Mouse (Mus musculus) megakaryocyte-erythroid progenitor cell, adult 5-6 weeks (primary cell): ENCODE data around the gene Shisa8. TPM values are rescaled to one million over a fixed set of nuclear protein-coding genes. Genes with fewer than 3 reads are reported as not detected.
"Not testable (repeated sequence)": the region's sequence is repeated elsewhere in the genome, so short reads cannot be mapped to it uniquely, and the experiment has no call there.

ENCODE experiments used
- ATAC-seq: replicated peaks from 2 replicates; pipeline ENCODE4 v1.8.0; 2016; ENCODE audit warnings: mild to moderate bottlenecking, inconsistent platforms; ENCODE audit not compliant: severe bottlenecking, poor library complexity, low FRiP score, low TSS enrichment
- total RNA-seq, 2 experiments: library from RNA; stranded (forward) in 1 of 2; stranded (reverse) in 1 of 2; fragments of 200-1000, 215-1000 nt in 1 of 2; fragments of >200 nt in 1 of 2; fragmentation: Nextera tagmentation in 1 of 2; gene quantifications; 2 replicates each; pipeline ENCODE4 v1.2.3; 2014 to 2017

Gene Shisa8
- total RNA-seq (2014; fragmentation: Nextera tagmentation) (not detected in 2 replicates), total RNA-seq (2017) (not detected in 2 replicates)

DNA sequence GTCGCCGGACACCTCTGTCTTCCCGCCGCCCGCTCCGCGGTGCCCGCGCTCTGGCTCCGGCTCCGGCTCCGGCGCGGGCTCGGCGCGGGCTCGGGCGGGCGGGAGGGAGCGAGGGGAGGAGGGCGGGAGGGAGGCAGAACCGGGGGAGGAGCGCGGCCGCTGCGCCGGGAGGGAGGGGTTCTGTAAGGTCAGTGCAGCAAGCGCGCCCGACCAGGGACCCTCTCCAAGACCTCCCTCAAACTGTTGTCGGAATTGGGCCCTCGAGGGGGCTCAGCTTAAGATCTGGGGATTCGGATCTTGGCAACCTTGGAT lies at the start of gene Shisa8:
Gene Shisa8, minus strand, starts transcription at position 64 of the 312 bp plus-strand sequence.
- ATAC-seq, result no peak

DNA sequence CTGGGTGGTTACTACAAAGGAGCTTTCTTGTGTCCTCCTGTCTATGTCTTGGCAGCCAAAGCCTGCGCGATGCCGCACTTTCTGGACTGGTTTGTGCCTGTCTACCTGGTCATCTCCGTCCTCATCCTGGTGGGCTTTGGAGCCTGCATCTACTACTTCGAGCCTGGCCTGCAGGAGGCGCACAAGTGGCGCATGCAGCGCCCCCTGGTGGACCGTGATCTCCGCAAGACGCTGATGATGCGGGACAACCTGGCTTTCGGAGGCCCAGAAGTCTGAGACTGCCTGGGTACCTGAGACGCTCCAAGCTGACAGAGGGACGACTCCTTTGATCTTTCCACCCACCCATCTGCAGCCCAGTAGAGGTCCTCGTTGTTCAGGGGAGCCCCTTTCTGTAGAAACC lies 46.9 kb upstream of the Shisa8 start:
- ATAC-seq, result peak; percentile 73

GRCm38 (mm10) chr15:82255944-82256383 lies 43.3 kb upstream of the Shisa8 start:
- no peak for ATAC-seq

DNA sequence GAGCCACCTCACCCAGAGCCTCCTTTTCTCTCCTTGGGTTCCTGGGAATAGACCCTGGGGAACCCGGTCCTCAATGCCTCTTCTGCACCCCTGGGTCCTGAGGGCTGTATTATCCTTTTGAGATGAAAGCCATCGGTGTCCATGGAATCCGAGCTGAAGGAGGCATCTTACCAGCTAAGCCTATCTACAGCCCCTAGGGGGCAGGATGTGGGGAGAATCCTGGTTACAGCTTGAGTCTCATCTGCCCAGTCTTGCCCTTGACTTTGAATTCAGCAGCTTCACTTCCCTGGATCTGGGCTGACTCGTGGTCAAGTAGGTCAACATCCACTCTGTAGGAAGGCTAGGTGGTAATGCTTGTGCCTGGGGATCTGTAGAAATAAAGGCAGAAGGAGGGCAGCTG lies 42.6 kb upstream of the Shisa8 start:
- ATAC-seq, result no peak

GRCm38 (mm10) chr15:82252097-82252496 lies 39.5 kb upstream of the Shisa8 start, which contains the start of gene 1500009C09Rik:
Gene 1500009C09Rik (plus strand): TSS chr15:82252397.
- no peak for ATAC-seq

DNA sequence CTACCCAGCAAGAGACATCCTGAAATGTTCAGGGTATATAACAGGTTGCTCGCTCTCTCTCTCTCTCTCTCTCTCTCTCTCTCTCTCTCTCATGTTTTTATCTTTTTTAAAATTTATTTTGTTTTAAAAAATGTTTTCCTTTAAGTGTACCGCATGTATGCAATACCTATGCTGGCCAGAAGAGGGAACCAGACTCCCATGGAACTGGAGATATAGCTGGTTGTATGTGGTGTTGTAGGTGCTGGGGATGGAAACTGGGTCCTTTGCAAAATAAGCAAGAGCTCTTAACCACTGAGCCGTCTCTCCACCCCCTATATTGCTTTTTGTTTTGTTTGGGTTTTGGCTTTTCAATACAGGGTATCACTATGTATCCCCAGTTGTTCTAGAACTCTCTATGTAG lies 39.0 kb upstream of the Shisa8 start:
- no peak for ATAC-seq

GRCm38 (mm10) chr15:82247131-82247776 lies 34.6 kb upstream of the Shisa8 start:
- no peak for ATAC-seq

- not testable (repeated sequence) for ATAC-seq
Observed at GRCm38 (mm10) chr15:82244805-82245161, 32.2 kb upstream of the Shisa8 start.

GRCm38 (mm10) chr15:82244115-82244804 lies 31.6 kb upstream of the Shisa8 start, which contains the start of gene Cenpm:
Gene Cenpm (minus strand): TSS chr15:82244748.
- peak; percentile 99 for ATAC-seq

DNA sequence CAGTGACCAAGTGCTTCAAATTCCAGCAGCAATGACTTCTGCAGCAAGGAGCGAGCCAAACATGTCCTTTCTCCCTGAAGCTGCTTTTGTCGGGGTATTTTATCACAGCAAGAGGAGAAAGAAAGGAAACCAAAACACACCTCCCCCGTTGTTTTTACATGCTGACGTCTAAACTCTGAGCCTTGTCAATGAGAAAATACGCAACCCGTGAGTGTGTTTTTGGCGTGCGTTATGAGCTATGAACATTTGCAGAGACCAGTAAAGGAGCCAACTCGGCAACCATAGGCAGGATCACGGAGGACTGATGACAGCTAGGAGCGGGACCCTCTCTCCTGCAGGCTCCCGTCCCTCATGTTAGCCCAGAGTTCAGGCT lies 31.1 kb upstream of the Shisa8 start:
- no peak for ATAC-seq

GRCm38 (mm10) chr15:82243311-82243710 lies 30.7 kb upstream of the Shisa8 start:
- no peak for ATAC-seq

GRCm38 (mm10) chr15:82236565-82236964 lies 23.9 kb upstream of the Shisa8 start:
- peak; percentile 84 for ATAC-seq

- ATAC-seq, result no peak
Observed at GRCm38 (mm10) chr15:82235661-82236060, 23.0 kb upstream of the Shisa8 start.

- ATAC-seq, result no peak
Observed at GRCm38 (mm10) chr15:82232651-82233050, 20.0 kb upstream of the Shisa8 start.

DNA sequence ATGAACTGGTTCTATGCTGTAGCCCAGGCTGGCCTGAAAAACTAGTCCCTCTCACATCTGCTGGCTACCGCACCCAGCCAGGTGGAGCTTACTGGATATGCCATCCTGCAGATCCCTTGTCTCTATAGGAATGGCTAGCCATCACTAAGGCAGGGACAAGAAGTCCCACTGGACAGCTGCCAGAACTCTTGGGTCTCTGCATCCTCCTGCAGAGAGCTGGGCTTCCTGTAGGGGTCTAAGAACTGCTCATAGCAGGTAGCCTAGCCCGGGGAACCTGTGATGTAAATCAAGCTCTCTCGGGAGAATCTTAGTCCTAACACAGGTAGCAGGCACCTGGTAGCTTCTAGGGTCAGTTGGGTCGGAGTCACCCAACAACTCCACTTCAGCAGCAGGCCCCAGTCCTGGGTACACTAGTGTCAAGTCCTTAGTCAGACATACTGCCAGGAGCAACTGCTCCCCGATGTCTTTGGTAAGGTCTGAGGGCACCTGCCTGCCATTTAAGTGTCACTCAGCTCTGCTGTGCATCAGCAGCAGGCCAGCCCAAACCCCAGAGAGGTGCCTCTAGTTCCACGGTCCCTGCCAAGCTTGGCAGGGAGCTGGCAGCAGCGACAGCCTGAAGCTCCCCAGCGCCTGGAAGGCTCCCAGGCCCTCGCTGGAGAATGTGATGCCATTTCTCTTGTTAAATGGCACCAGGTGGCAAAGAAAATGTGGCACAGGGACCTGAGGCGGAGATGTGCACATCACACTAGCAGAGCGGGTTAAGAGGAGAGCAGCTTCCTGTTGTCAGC lies 19.2 kb upstream of the Shisa8 start:
- ATAC-seq, result no peak

DNA sequence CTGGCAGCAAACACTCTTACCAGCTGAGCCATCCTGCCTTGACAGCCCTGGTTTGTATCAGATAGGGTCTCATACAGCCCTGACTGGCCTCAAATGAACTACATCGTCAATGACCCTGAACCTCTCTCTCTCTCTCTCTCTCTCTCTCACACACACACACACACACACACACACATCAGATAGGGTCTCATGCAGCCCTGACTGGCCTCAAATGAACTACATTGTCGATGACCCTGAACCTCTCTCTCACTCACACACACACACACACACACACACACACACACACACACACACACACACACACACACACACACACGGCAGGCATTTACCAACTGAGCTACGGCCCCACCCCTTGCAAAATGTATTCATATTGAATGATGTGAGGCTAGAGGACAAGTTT lies 18.5 kb upstream of the Shisa8 start:
- ATAC-seq, result no peak

DNA sequence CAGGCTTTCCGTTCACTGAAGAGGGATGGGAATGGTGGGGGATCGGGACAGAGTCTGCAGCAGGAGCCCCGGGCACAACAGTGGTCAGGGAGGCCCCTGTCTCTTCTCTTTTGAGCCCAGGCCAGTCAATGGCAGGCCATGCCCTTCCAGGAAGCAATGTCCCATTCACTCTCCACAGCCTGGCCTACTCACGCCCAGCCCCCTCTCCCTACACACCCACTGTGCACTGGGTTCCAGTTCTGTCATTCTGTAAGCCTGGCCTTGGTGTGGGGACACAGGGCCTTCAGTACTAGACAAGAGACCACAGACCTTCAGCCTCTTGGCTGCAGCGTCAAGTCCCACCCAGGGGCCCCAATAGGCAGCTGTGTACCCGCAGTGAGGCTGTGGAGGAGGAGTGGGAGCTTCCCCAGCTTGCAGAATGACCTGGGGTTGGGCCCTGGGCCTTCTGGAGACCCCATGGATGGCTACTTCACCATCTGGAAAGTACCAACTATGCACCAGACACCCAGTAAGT lies 17.5 kb upstream of the Shisa8 start:
- ATAC-seq, result no peak

DNA sequence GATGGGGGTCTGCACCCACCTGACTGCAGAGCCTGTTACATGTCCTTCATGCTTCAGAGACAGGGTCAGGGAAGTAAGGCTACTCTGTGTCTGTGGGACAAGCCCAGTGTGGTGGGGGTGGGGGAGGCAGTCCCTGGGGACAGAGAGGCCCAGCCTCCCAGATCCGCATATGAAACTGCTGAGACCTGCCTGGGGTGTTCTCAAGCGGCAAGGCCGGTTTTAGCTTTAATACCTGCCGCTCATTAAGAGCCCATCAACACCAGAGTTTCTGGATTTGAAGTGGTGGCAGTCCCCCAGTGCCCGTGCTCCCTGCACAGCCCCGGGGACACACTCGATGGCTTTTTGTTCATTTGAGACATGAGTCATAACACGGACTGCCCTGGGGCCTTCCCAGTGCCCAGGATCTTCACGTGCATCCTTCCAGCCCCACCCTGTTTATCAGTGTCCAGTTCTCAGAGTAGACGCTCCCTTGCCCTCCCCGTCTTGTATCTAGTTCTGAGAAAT lies 17.0 kb upstream of the Shisa8 start:
- no peak for ATAC-seq

GRCm38 (mm10) chr15:82225769-82226168 lies 13.2 kb upstream of the Shisa8 start:
- ATAC-seq, result no peak

GRCm38 (mm10) chr15:82224602-82225215 lies 12.1 kb upstream of the Shisa8 start:
- peak; percentile 30 for ATAC-seq
